Mouse (Mus musculus) thymus, postnatal 36 days (tissue): Measurements from ENCODE around the gene Ctsw.

ENCODE experiments used
- DNase-seq, 2 experiments: peaks; one replicate each; pipeline ENCODE4 v3.0.0; 2022; ENCODE audit warnings: mixed read lengths in 2 of 2

Ctsw gene

GRCm38 (mm10) chr19:5429806-5430205 is 38.5 kb downstream of the Ctsw start:
- DNase-seq, result peak in 1 of 2 experiments; percentile 17

- no peak for DNase-seq
Observed at GRCm38 (mm10) chr19:5429219-5429618, 39.1 kb downstream of the Ctsw start.

- peak in 1 of 2 experiments; percentile 19 for DNase-seq
Observed at GRCm38 (mm10) chr19:5428083-5428482, 40.2 kb downstream of the Ctsw start.

DNA sequence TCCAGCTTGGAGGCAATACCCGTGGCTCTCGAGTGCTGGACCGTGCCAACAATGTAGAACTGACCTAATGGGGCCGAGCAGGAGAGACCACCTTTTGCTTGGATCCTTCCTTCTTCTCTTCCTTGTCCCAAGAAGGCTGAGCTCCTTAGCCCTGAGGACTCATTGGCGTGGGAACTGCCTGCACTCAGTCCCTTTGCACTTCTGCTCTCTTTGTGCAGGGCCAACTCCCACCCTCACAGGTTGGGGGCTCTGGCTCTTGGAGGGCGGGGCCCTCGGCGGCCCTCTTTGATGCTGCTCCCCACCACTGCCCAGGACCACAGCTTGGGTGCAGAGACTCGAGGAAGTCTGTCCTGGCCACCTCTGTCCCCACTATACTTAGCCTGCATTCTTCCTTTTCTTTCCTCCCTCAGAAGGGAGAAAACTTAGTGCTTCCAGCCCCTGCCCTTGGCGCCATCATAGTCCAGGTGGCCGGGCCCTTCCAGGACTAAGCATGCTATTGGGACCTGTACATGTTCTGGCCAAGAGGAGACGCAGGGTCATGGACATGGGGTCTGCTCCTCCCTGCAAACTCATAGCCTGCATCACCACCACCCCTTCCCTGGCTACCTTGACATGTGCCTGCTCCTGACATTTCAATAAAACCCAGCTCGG is 41.5 kb downstream of the Ctsw start:
- peak in 1 of 2 experiments; percentile 34 for DNase-seq

- DNase-seq, result peak in 1 of 2 experiments; percentile 45
Observed at GRCm38 (mm10) chr19:5425906-5426565, 42.3 kb downstream of the Ctsw start.

DNA sequence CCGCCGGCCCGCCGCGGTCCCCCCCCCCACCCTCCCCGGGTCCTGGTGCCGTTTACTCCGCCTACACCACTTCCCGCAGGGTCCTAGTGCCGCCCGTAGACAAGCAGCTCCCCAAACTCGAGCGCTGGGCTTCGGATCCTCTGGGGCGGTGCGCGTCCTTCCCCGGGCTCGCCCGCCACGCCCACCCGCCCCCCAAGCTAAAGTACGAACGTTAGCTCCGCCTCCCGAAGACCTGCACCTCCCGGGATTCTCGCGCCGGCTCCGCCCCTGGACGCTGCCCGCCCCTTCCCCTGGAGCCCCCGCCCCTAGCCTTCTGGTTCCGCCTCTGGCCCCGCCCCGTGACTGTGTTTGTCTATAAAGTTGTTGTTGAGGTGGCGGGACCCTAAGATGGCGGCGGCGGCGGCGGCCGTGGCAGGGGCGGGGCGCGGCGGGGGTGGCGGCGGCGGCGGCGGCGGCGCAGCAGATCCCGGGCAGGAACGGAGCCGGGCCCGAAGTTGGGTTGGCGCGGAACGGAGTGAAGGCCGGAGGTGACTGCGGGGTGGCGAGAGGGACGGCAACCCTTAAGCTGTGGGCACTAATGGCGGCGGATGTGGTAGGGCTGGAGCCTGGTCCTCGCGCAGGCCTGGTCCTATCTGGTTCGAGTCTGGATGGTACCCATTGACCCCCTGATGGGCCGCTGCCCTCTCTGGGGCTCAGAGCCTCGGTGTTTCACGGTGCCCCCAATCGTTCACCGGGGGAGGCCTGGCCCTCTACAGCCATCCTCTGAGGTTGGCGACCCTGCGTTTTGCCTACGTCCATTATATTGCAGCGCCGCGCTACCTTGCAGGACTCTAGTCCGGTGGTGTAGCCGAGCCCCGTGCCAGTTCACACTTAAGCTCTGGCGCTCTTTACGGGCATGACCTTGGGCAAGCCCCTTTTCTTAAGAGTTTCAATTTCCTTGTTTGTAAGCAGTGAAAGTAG is 43.2 kb downstream of the Ctsw start, which contains the start of the genes Drap1 and AI837181:
Gene Drap1, minus strand, starts transcription at position 198 of the 960 bp plus-strand sequence.
Gene AI837181, plus strand, starts transcription at position 363 of the 960 bp plus-strand sequence.
- peak; percentile 94 to 97 for DNase-seq

GRCm38 (mm10) chr19:5424092-5424781 is 44.1 kb downstream of the Ctsw start:
- DNase-seq, result peak; percentile 77 to 85

DNA sequence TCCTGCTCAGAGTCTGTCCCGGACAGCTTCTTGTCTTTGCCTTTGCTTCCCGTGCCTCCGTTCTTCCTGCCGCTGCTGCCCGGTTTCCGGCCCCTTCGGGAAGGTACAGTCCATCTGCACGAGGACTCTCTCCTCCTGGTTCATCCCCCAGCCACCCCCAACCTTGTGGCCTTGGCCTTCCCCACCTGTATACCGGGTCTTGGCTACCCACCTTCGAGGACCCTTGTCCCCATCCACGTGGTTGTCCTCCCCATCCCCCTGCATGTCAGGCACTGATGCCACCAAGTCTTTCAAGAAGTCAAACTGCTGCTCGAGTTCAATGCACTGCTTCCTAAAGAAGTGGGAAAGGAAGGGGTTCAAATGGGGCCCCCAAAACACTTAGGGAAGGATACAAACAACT is 44.7 kb downstream of the Ctsw start:
- peak in 1 of 2 experiments; percentile 48 for DNase-seq

DNA sequence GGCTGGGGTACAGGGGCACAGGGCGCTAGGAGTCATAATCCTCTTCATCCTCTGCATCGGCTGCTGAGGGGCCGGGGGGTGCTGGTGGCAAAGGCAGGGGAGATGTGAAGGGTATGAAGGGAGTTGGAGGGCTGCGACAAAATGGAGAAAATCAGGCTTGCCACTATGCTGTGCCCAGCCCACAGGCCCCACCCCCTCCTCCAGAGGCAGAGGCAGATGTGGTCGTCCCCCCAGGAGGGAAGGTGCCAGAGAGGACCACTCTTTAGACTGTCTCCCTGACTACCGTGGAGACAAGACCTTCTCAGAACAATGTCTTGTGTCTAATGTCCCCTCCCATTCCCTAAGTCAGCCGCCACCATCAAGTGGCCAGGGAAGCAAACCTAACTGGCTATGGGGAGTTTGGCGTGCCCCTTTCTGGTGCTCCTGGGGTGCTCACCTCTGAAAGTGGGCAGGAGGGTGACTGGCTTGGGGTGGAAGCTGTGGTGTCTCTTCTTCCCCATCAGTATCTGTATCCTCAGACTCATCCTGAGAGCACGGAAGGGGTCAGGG is 45.3 kb downstream of the Ctsw start:
- DNase-seq, result peak in 1 of 2 experiments; percentile 32

DNA sequence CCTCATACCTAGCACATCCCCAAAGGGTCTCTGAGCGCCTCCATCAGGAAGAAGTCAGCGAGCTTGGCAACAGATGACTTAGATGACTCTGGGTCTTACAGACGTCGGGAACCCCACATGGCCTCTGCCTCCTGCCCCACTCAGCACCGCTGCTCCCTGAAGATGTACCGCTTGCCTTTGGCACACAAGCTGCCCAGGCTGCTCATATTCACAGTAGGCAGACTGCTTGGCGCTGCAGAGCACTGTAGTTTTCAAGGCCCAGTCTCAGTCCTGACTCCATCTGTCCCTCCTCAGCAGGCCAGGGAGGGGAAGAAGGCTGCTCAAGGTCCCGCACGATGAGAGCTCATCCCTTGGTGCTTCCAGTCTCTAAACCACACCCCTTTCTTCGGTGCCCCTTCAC is 46.0 kb downstream of the Ctsw start:
- DNase-seq, result peak; percentile 22 to 37

GRCm38 (mm10) chr19:5421784-5422183 is 46.5 kb downstream of the Ctsw start:
- DNase-seq, result peak in 1 of 2 experiments; percentile 27

DNA sequence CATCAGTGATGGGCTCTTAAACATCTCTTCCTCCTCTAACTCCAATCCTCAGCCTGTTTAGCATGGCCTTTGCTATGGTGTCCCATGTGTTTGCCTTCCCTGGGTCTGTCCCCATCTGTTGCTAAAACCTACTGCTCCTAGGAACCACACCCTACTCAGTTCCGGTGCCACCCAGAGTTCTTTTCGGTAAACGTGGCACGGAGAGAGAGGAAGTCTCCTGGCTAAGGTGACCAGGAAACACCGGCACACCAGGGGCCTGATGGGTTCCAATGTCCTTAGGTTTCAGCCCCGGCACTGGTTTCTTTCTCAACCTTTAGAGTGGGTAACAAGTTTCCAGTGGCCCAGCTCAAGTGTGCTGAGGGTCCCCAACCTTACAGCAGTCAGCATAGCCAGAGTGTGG is 47.7 kb downstream of the Ctsw start:
- no peak for DNase-seq

DNA sequence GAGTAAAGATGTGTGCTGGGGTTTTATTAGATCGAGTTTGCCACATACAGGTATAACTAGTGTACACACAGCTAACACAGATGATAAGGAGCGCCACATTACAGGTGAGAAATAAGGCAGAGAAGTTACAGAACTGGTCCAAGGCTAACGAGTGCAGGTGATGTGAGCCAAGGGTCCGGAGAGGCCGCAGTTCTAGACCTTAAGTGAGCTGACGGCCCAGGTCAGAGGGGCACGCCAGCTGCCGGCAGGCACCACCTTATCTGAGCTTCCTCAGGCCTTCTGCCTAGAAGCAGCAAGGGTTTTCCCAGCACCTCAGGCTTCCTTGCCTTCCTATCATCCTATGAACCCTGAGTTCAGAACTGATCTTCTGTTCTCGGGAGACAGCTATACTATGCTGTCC is 48.7 kb downstream of the Ctsw start:
- DNase-seq, result no peak

GRCm38 (mm10) chr19:5418750-5419466 is 49.4 kb downstream of the Ctsw start:
- no peak for DNase-seq
